Mouse (Mus musculus): ENCODE data around the gene Esm1.

The Esm1 gene

DNA sequence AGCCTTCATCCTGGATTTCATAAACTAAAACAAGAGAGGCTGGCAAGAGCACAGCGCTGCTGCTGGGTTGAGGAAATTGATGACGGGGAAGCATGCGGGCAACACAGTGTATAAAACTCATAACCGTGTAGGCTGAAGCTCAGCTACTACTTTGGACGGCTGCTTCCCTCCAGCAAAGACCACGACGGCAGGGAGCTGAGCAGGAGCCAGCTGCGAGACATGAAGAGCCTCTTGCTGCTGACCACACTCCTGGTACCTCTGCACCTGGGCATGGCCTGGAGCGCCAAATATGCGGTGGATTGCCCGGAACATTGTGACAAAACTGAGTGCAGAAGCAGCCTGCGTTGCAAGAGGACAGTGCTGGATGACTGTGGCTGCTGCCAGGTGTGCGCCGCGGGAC, at the start of gene Esm1:
Gene Esm1 (plus strand): TSS at position 36 of the 400 bp plus-strand sequence.
- no peak for DNase-seq

GRCm38 (mm10) chr13:113164252-113165005, 45.0 kb upstream of the Esm1 start:
- DNase-seq, result no peak

DNA sequence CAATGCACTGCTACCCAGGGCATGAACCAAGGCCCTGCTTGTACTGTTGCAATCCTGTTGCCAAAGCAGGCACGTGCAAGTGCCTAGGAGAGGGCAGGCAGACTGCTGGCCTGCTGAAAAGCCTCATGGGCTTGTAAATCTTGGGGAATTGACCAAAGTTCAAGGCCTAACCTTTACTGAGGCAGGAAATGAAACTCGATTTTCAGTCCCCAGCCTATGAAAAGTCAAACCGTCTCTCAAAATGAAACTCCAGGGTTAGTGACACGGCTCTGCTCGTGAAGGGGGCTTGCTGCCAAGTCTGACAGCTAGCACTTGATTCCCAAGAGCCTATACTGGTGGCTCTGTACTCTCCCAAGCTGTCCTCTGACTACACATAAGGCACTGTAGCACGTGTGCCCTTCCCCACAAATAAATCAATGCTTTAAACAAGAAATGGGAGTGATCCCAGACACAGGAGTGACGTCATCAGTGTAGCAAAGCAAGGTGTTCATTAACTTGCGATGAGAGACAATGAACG, 41.4 kb upstream of the Esm1 start:
- no peak for DNase-seq

DNA sequence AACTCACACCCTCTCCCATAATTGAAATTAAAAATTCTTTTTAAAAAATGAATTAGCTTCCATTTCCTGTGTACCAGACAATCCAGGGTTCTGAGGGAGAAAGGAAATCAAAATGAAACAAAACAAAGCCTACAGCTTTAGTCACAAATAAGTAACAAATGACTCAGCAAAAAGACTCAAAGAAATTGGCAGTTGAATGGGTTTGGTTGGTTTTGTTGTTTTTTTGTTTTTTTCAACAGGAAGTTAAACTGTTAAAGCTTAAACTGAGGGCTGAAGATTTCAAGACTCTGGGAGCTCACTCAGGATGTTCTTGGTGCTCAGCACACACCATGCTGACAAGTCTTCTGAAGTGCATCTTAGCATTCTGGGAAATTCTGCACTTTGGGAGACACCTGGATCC, 39.2 kb upstream of the Esm1 start:
- DNase-seq, result no peak

DNA sequence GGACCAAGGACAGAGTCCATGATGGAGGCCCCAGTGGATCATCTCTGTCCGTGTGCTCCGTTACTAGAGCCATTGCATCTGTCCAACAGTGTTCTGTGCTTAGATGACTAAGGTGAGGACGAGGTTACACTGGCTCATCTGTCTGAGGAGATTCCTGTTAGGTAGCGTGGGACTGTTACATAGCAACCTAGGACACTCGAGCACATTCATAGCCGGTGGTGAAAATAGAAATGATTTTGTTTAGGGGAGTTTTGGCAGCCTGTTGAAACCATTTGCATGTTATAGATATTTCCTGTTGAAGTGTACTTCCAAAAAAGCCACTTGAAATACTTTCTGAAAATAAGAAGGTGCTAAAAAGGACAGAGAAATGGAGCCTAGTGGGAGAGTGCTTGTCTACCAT, 35.3 kb upstream of the Esm1 start:
- DNase-seq, result no peak

DNA sequence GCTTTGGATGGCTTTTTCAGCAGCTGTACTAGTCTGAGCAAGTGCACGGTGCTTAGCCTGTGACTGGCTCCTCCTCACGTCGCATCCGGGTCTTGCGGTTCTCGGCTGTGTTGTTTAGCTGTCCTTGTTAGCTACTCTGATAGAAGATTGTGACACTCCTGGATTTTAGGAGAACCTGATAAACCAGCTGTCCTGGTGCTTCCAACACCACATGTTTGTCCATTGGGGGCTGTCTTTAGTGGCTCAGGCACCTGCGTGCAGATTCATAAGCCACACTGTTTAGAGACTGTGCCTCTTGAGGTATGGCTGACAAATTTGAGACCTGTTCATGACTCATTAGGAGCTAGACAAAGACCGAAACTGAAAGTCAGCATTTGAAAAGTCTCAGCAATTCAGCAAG, 26.1 kb upstream of the Esm1 start:
- DNase-seq, result no peak

DNA sequence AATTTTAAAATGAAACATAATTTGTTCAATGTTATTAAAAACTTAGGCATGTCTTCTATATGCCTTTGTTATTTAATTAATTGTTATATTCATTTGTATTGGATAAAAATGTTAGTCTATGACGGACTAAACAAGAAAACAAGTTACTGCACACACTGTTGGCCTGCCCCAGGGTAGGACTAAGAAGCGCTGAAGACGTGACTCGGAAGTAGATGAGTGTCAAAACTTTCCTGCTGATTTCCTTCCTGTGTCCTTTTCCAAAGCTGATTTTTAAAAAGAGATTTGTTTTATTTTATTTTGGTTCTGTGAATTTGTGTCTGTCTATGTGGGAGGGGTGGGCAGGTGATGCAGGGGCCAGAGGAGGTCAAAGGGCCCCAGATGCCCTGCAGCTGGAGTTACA, 25.7 kb upstream of the Esm1 start:
- no peak for DNase-seq

GRCm38 (mm10) chr13:113196808-113197674, 12.4 kb upstream of the Esm1 start:
- no peak for DNase-seq

- no peak for DNase-seq
Measured at GRCm38 (mm10) chr13:113197872-113198502, 11.5 kb upstream of the Esm1 start.

- DNase-seq, result no peak
Measured at GRCm38 (mm10) chr13:113199331-113199730, 10.1 kb upstream of the Esm1 start.

DNA sequence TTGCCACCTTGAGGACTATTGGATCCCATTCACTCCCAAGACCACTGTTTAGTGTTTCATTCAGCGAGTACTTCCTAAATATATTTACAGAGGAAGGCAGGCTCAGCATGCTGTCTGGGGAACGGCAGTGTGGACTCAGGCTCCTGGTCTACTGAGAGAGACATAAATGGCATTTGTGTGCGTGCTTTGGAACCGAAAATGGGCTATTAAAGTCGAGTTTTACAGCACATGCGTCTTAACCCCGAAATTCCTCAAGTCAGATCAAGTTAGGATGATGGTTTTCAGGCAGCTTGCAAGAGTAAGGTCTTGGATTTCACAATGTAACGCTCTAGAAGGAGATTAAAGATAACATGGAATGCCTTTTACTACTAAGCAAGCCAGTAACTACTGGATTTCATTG, 8.7 kb upstream of the Esm1 start:
- DNase-seq, result no peak

- no peak for DNase-seq
Measured at GRCm38 (mm10) chr13:113201631-113202030, 7.8 kb upstream of the Esm1 start.

DNA sequence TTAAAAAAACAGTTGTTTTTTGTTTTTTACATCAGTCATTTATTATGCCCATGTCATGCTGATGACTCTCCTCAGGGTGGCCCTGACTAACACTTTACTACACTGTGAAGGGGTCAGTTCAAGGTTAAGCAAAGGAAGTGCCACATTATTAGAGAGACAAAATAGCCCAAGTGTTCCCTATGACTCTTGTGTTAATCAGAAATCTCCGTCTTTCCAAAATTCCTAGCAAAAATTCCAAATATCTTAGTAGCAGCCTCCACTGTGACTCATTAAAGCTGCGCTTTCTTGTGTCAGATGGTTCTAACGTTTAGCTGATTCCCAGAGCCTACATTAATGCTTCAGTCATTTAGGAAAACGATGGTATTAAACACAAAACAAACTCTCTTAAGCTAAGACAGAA, 7.3 kb upstream of the Esm1 start:
- no peak for DNase-seq

DNA sequence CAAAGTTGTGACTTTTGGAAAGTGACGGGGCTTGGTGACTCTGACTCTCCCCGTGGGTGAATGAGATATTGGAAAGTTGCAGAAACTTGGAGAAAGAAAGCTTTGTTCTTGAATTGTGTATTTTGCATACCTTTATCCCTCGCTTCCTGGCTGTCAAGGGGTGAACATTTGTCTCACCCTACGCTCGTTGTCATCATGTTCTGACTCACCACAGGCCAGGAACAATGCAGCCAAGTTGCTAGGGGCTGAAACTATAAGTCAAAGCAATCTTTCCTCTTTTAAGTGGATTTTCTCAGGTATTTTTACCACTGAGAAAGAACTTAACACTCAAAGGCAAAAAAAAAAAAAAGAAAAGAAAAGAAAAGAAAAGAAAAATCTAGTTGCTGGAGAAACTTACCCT, 6.3 kb upstream of the Esm1 start:
- no peak for DNase-seq

DNA sequence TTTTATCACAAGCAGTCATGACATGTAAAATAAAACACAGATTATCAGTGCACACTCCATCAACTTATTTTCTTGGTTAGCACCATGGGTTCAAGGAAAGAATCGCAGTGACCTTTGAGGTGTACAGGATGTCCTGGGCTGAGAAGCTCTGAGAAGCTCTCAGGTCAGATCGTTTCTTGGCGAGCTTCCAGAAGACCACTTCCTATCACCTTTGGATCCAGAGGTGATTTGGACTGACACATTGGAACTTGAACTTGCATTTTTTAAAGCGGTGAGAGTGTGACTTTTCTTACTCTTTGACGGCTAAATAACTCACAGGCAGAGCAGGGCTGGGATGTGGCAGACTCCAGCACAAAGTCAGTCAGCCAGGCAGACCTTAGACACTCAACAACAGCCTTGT, 4.1 kb upstream of the Esm1 start:
- no peak for DNase-seq

- DNase-seq, result no peak
Measured at GRCm38 (mm10) chr13:113211345-113211744, 1.9 kb downstream of the Esm1 start.

- DNase-seq, result no peak
Measured at GRCm38 (mm10) chr13:113212401-113212800, 2.9 kb downstream of the Esm1 start.

DNA sequence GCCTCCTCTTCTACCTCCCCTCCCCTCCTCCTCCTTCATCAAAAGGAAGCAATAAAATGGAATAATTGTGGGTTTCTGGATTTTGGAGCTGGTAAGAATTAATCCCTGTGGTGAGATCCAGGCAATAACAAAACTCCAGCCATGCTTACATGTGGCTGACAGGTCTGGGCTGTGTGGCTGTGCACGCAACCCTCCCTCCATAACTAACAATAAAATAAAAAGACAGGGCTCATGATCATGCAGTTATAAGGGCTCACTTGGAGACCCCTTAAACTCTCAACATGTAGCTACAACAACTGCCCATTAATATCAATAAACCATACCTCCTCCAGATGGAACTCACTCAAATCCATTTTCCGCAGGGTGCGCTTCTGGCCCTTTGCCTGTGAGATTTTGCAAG, 4.4 kb downstream of the Esm1 start:
- DNase-seq, result no peak

DNA sequence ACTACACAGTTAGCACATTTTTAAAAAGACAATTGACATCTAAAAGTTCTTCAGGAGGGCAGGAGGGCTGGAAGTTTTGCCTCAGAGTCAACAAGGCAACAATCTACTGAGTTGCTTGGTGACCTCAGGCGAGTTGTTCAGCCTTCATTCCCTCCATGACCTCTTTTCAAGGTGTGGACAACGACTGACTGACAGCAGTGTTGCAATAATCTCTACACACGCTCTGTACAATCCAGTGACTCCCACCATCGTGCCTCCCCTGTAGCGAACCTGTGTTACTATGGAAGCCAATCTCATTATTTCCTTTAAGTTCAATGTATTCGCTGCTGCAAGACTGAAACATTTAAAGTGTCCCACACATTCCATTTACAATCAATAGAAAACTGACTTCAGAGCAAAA, 12.4 kb downstream of the Esm1 start:
- DNase-seq, result no peak

- DNase-seq, result no peak
Measured at GRCm38 (mm10) chr13:113224105-113224504, 14.6 kb downstream of the Esm1 start.

DNA sequence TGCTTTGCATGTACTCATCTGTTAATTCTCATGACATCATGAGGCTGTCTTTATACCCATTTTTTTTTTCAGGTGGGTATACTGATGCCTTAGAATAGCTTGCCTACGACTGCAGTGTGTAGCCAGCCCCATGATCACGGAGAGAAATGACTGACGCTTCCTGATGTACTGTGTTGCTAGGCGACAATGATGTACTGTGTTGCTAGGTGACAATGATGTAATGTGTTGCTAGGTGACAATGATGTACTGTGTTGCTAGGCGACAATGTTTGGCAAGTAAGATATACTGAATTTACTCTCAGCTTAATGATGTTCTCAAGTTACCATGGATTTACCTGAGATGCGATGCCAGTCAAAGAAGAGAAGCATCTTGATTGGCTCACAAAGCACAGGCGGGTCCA, 16.4 kb downstream of the Esm1 start, which contains the start of gene Gzmk:
Gene Gzmk (minus strand): TSS at position 98 of the 400 bp plus-strand sequence.
- no peak for DNase-seq

GRCm38 (mm10) chr13:113227076-113227475, 17.6 kb downstream of the Esm1 start:
- DNase-seq, result no peak

DNA sequence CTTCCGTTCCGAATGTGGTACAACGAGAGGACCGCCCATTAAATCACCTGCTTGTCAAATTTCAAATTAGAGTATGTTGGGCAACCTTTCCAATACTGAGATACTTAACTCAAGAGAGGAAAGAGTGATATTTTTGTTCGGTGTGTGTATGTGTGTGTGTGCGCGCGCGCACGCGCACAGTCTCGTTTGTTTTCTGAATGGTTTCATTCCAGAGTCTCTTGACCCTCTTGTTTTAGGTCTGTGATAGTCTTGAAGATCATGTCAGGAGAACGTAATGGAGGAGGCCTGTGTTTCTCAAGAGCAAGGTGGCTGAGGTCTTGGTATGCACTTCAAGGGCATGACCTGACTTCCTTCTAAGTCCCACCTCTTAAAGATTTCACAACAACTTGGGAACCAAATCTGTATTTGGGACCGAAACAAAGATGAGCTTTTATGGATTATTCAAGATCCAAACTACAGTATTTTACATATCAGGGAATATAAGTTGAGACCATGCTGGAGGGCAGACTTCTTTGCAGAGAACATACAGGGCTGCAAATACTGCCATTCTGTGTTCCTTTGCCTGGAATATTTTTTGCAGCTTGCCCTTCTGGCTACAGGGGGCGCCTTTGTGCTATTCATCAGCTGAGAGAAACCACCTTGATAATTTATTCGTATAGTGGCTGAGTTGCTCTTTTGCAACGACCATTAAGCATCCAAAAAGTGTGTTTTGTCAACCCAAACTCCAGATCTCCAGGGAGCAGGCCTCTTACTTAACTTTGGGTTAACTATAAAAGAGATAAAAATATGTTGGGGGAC, 18.4 kb downstream of the Esm1 start:
- no peak for DNase-seq

Measured in cerebellum, adult 9-11 months (tissue).